Mouse (Mus musculus) ZHBTc4 (cell line): ENCODE measurements around the gene Sipa1l1.

Experiments used
- DNase-seq: peaks from one replicate; pipeline ENCODE4 v3.0.0-alpha.2; 2011; ENCODE audit warnings: low read depth, low spot score

Sipa1l1 gene

DNA sequence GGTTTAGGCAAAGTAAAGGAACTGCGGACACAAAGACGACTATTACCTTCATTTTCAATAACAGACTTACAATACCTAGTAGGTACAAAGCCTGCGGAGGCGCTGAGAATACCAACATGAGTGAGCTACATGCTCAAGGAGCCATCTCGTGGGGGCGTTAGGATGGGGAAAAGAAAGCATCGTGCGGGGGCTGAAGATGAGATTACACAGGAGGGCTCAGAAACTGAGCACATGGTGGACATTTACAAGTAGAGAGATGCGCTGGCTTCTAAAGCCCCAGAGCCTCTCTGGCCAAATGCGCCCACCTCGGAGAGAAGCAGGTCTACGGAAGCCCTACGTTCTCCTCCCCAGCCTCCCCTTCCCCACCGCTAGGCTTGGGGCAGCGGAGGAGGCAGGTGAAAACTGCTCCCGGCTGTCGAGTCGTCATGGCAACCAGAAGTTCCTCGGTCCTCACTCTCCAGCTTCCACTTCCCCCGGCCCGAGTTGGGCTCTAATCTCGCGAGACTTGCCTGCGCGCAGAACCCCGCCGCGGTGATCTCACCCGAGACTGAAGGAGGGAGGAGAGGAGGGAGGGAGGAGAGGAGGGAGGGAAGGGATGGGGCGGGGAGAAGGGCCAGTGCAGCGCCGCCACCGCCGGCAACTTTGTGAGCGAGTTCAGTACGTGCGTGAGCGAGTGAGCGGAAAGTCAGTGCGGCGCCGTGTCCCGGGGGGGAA is at the start of gene Sipa1l1:
Sipa1l1 (plus strand) TSS at position 501 of the 714 bp plus-strand sequence.
- DNase-seq, result peak; percentile 99

DNA sequence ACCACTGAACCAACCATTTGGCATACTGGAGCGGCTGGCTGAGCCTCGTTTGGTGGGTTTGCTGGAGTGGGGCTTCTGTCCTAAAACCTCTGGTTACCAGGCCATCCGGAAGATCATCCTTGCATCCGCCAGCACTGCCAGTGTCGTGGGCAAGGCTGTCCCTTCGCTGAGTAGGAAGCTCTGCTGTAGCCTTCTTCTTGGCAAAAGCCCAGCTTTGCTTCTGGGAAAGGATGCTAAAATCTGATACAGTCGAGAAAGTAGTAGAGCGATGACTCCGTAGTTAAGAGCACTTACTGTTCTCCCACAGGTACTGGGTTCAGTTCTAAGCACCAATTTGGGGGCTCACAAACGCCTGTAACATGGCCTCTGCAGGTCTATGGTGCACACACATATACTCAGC is 47.2 kb upstream of the Sipa1l1 start:
- DNase-seq, result no peak

DNA sequence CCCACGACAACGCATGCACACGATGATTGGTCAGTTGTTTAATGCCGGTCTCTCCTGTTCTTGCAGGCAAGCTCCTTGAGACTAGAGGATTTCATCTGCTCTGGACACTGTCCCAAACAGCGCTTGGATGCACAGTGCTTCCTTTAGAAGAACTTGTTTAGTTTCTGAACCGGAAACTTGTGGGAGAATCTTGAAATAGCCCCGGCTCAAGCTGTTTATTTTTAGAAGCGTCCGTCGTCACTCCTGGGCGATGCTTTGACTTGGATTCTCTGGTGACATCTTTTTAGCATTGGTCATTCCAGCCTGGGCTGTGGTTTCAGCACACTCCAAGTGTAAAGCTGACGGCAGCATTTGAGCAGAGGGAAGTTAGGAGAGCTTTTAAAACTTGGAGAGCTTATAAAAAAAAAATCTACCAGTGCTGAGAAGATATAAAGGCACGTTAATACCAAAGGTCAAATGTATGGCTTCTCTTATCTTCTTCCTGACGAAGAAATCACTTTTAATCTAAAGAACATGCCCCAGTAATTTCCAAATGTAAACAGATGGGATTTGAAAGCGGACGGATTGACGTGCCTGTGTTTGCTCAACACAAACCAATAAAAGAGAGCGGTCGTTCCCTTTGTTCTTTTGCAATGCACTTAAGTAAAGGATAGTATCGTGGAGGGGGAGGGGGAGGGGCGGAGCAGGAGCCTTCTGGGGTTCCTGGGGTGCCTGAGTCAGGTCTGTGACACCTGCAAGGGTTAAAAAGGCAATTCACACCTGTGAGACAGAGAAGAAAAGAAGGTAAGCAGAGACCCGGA is 46.5 kb upstream of the Sipa1l1 start:
- DNase-seq, result no peak

DNA sequence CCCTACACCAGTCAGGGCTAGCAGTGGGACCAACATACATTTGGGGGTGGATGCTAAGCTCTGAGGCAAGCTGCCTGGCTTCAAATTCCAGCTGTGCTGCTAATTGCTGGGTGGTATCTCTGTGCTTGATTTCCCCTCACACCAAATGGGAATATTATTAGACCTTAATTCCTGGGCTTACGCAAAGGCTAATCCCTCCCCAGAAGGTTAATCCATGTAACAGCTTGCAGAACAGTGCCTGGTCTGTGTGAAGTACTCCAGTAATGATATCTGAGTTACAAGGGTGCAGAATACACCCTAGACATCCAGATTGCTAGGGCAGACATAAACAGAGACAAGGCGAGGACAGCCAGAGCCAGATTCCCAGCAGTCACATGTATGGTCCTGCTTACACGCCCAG is 42.3 kb upstream of the Sipa1l1 start:
- no peak for DNase-seq

DNA sequence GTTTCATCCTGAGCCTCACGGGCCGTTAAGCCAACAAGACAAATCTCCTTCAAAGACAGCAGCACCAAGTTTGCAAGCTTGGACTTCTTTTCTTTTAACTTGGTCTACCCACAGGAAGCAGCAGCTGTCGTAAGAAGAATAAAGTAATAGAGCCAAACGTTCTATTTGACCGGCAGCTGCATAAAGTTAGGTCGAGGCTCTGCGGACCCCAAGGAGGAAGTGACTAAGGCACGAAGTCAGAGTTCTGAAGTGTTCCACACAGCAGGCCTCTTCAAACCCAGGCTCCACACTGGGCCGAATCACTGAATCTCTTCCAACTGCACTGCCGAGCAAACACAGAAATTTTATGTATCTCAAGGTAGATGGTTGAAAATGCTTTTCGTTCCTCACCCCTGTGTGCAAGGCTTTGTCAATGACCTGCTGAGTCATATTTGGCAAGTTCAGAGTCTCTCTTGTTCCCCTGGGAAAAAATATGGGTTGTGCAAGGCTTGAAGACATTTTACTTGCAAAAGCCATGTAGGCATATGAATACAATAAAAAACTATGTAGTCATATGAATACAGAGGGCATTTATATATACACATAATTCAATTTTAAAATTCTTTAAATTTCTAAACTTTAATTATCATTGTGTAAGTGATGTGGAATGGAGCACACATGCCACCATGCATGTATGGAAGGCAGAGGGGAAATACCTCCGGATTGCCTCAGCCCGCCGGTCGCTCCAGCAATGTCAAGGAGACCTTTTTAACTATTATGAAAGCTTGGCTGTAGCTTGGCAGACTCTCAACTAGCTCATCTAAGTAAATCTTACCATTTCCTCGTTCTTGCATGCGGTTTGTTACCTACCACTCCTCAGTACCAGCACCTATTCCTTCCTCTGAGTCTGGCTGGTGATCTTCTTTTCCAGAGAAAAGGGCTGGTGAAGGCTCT is 29.6 kb upstream of the Sipa1l1 start:
- no peak for DNase-seq

DNA sequence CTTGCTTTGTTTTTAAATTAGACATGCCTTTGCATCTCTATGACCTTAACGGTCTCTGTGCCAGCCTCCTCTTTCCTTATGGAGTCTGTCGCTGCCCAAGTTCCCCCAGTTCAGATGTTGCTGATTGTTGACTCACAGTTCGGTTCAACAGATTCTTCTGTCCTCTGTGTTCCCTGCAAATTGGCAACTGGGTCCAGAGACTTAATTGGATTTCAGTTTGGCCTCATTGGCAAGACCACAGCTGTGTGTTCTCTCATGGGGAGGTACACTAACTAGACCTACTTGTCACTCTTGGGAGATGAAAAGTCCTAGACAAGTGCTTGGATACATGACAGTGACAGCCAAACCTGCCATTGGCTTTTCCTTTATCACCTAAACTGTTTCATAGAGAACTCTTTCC is 25.7 kb upstream of the Sipa1l1 start:
- no peak for DNase-seq

DNA sequence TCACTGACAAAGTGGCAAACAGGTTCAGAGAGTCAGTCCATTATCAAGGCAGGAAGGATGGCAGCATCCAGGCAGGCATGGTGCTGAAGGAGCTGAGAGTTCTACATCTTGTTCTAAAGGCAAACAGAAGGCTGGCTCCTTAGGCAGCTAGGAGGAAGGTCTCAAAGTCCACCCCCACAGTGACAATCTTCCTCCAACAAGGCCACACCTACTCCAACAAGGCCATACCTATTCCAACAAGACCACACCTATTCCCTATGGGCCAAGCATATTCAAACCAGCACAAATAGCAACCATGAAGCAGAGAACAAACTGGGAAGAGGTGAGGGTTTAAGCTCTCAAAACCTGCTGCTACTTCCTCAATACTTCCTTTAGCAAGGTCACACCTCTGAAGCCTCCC is 23.9 kb upstream of the Sipa1l1 start:
- DNase-seq, result no peak

DNA sequence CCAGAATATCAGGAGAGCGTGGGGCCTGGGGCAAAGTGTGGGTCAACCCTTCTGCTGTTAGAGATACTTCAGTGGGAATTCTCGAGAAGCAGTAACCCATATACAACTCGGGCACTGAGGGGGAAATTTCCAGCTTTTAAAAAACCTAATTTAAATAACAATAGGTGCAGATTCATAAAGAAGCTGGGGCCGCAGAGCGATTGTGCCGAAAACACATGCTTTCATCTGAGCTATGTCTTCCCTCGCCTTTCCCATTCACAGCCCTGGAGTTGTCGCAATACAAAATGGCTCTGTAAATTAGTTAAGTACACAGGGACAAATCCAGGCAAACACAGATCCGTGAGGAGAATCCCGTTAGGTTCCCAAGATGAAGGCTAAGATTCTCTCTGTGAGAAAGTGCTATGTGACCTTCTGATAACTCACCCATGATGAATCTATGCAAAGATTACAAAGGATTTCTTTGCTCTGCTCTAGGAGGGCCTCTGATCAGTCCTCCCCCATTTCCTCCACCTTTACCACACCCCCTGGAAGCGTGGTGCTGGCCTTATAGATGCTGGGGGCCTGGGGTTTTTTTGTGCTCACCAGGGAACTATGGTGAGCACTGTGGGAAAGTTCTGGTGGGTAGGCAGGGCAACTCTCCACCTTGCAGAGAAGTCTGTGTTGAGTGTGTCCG is 22.0 kb upstream of the Sipa1l1 start:
- no peak for DNase-seq

DNA sequence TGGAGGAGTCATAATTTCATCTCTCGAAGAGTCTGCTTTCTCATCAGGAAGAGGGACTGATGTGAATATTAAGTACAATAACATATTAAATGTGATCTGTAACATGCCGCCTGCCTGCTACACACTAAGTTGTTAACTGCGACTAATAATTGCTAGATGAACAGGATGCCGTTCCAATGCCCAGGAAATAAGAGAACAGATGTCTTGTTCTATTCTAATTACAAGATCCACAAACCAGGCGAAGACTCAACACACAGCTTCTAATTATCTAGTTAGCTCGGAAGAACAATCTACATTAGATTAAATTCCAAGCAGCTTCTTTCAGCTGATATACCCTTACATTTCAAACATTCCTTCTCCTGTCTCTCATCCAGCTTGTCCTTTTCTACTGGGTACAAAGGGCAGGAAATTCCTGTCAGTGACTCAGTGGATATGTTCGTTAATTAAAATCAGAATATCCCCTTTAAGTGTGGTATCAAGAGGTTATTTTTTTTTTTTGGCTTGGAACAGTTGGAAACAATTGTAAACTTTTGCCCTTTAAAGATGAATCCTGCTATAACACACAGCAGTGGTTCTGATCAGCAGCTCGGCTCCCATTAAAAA is 20.7 kb upstream of the Sipa1l1 start:
- no peak for DNase-seq

DNA sequence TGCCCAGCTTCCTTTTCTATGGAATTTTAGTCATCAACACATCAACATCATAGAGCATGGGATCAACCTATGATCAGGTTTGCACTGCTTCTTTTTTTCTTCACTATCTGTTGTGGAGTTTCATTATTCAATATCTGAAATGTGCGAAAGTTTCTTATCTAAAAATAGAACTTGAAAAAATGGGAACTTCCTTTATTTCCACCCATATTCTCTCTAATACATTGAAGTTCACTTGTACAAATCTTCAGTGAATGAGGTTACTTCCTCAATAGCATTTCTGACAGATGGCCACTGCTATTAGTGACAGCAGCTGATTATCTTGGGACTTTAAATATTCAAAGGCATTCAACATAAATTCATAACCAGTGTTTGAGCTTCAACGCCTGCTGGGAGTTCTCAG is 18.1 kb upstream of the Sipa1l1 start:
- DNase-seq, result no peak

DNA sequence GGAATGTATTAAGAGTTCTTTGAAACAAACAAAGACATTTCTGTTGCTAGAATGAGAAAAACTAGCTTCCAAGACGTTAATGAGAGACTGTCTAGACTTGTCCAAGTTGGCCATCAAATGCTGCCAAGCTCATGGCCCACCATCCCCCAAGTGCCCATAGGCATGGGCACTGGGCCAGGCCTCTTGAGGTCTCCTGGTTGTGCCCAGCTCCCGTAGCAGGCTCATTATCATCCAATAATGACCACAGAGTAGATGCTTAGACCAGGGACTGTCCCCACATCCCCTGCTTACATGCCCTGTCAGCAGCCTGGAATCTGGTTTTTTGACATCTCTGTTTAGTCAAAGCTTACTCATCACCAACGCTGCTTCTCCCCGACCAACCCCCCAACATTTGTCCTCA is 14.6 kb upstream of the Sipa1l1 start:
- DNase-seq, result no peak

DNA sequence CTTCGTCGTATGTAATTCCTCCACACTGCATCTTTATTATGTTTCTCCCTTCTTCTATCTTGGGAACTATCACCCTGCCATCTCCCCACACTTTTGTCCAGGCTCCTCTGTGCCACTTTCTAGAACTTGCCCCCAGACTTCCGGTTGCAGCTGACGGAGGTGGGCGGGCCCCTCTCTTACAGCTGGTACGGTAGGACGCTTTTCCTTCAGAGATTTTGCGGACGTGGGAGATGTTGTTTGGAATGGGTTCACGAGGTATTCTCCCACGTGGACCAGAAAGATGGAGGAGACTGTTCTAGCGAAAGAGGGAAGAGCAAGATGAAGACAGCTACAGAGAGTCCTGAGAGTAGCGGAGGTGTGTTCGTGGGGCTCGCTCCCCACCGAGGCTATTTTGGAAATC is 10.6 kb upstream of the Sipa1l1 start:
- DNase-seq, result no peak

DNA sequence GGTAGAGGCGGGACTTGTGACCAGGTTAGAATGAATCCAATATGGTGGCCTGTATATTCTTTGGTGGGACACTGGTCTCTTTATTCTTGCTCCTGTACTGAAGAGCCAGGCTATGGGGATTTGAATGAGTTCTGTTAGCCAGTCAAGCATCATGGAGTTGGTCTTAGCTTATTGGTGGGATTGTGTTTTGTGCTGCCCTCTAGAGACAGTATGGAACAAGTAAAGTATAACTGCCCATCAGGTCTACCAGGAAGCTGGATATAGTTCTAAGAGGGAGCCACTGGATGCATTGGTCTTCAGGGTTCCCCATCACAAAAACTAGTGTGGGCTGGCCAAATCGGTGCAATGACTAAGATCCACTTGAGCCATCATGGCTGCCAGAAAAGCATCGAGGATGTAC is 9.7 kb upstream of the Sipa1l1 start:
- no peak for DNase-seq

DNA sequence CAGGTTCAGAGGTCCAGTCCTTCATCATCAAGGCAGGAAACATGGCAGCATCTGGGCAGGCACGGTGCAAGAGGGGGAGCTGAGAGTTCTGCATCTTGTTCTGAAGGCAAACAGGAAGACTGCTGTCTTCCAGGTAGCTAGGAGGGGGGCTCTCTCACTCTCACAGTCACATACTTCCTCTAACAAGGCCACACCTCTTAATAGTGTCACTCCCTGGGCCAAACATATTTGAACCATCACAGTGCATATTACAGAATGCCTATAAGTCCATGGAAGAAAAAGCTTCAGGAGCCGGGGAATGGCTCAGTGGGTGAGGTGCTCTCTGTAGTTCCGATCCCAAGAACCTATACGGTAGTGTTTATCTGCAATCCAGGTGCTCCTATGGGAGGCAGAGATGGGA is 3.5 kb upstream of the Sipa1l1 start:
- no peak for DNase-seq

DNA sequence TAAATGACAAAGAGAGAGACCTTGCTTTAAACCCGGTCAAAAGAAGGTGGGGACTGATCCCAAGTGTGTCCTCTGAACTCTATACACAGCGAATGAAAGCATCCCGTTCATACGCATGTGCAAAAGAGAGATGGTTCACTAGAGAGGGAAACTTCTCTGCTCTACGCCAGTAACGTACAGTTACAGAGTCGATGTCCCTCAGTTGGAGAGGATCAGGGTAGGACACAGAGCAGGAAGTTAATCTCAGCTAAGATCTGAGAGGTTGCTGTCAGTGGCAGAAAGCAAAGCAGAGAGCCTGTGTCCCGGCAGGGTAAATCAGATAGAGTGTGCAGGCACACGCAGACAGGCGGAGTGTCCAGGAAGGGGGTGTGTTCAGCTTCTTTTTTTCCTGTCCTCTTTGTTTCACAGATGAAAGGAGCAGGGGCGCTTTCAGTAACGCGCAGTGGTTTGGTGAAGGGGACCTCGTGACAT is 3.0 kb upstream of the Sipa1l1 start:
- DNase-seq, result peak; percentile 93

DNA sequence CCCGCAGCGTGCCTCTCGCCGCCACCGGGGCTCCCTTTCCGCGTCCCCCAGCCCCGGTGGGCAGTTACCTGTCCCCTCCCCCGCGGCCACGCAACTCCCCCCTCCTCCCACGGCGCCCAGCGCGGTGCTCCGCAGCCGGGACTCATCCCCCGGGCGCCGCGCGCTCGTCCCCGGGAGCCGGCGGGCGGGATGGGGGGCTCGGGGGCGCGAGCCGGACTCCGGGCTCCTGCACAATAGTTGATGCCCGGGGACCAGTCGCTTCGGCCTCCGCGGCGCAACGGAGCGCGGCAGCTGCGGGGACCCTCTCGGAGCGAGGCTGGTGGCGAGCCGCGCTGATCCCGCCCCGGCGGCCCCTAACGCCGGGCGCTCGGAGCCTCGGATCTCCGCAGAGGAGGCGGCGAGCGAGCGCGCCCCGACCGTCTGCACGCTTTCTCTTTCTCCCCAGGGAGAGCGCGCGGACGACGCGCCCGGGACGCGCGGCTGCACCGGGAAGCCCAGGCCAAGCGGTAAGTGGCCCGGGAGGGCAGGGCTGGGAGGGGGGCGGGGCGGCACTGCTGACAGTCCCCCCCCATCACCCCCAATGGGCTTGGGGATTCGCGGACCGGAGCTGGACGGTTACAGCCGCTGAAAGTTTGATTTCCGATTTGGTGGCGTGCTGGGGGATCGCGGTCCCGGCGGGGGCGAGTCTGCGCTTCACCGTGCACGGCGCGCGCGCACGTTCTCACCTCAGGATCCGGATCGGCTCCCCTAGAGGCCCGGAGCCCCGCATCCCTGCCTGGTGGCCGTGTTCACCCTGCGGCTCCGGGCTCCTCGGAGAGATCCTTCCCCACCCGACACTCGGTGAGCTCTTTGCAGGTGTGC is 681 bp downstream of the Sipa1l1 start:
- peak; percentile 80 for DNase-seq

DNA sequence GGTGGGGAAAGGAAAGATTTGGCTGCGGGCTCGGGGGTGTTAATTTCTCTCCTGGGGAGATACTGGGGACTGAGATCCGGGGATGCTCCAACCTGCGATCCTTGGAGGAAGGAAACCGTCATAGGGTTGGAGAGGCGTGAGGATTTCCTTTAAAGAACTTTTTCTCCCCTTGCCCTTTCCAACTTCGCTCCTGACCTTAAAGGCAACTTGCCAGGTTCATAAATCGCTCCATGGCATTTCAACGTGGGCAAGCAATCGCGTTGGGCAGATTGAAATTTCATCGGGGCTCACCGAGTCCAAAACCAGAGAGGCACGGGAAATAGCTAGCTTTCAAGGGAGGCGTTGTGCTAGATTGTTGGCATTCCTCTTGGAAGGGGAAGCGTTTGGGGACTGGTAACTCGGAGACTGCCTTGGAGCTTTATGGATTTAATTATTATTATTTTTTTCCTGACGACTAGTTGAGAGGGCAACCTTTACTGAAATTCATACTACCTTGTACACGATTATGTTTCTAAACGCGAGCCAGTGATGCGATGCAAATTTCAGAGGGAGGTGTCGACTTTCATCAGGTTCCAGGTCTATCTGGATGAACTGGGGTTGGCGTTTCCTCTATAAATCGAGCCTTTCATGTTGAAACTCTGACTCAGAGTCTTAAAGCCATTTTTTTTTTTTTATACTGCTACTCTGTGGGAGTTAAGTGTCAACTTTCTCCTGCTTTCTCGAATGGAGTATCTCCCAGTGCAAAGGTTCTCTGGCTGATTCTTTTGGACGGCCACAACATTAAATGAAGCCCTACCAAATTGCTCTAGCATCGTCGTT is 1.6 kb downstream of the Sipa1l1 start:
- peak; percentile 40 for DNase-seq

DNA sequence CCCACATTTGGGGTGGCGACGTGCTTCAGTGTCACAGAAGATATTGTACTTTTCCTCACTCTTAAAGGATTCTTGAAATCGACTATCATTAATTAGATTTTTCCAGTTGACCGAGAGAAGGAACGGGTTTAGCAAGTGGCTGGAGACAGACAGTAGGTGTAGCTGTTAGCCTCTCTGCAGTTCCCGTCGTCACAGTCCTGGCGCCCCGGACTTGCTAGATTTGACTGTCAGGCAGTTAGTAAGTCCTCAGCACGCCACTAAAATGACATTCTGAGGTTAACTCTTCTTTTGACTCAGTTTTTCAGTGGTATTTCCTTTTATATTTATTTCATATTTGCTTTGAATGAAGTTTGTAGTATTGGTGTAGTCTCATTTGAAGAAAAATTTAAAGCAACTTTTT is 2.5 kb downstream of the Sipa1l1 start:
- DNase-seq, result no peak

DNA sequence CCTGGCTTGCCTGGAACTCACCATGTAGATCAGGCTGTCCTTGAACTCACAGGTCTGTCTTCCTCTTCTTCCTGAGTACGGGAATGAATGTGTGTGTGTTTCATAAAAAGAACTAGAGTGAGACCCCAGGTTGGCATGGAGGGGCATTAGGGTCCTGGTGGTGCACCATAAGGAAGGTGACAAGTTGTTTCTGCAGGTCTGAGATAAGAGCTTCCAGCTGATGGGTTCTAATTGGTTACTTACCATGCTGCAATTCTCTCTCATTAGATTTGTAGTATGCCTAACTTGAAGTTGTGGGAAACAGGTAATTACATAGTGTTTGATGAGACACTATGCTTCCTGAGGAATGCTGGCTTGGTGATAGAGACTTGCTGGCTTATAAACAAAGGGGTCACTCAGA is 4.5 kb downstream of the Sipa1l1 start:
- DNase-seq, result no peak
